Comparison of ENCODE assay signal across 10 mouse cellular contexts in the genomic region with DNA sequence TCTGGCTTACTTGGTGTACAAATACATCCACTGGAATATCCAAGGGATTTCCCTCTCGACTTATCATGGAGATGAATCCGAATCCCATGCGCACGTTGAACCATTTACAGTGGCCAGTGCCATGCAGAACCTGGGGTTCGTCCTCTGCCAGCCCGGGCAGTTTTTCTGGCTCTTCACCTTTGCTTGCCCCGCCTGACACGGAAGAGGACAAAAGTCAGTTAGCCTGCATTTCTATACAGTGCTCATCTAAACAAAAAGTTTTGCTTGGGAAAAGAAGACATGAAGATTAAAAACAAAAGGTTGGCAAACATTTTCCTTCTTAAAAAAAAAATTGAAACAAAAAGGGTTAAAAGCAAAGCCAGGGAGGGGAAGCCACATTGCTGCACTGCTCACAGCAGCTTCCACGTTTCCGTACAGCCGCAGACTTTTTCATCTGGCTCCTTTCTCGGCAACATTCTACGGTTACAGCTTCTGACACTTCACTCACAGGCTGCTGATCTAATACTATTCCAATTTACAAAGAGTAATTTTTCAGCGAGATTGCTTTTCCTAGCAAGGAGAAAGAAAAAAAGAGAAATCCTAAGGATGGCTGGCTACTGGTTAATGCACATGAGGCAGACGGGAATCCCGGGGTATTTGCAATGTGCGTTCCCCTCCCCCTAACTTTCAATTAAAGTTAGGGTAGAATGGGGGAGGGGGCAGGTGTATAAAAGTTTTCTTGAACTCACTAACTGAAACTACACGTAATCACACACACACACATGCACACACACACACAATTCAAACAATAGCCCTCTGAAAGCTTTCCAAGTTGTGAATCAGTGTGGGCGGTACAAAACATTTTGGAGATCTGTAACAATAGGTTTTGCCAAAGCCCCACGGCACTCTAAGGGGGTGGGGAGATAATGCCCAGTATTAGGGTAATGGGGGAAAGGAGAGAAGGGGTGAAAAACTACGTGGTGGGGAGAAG. TPM values are rescaled to one million over a fixed set of nuclear protein-coding genes. Genes with fewer than 3 reads are reported as not detected.
DNase-seq lines count a peak whose midpoint lies in the region; ATAC-seq lines count a peak whose summit lies in the region.
"Had no signal": no experiment of that assay in that cellular context is flagged by ENCODE, and none has a peak within 500 bp of the region (broad histone marks: within the 10 kb centered on the region; RNA-seq: fewer than 3 reads in every experiment).

No protein-coding gene starts in this region.

- H3K4me2 ChIP-seq in hindbrain, embryonic 15.5 days = peak overlapping the region; percentile 59
- peak overlapping the region; percentile 56 for H3K4me2 ChIP-seq in midbrain, embryonic 16.5 days (ENCODE audit: low read length)

- DNase-seq in embryo, embryonic 11 days = peak; percentile 87
- DNase-seq in T-cell, adult 2 months (ENCODE audit: low spot score) = no peak
- no peak for DNase-seq in MN1 (ENCODE audit: low spot score)
- DNase-seq: gastrocnemius, postnatal 14 days had no signal

- peak overlapping the region; percentile 64 for H3K4me3 ChIP-seq in erythroblast, embryonic 14.5 days (replicated peaks)
- H3K4me3 ChIP-seq in hindbrain, embryonic 15.5 days = peak overlapping the region; percentile 34
- H3K4me3 ChIP-seq in midbrain, embryonic 16.5 days (ENCODE audit: low read depth, low read length) = peak overlapping the region; percentile 29

- H3K27ac ChIP-seq in hindbrain, embryonic 15.5 days (replicated peaks) = 0 out of 2 replicates have a peak overlapping the region, but pooled peaks have one; percentile 17
- no peak overlapping the region for H3K27ac ChIP-seq in midbrain, embryonic 16.5 days (ENCODE audit: low read length)

- peaks cover 9% of the 10 kb centered on the region for H3K27me3 ChIP-seq in erythroblast, embryonic 14.5 days (ENCODE audit: control insufficient read depth)
- peaks cover 11% of the 10 kb centered on the region for H3K27me3 ChIP-seq in hindbrain, embryonic 15.5 days
- peaks cover 8% of the 10 kb centered on the region for H3K27me3 ChIP-seq in midbrain, embryonic 16.5 days (ENCODE audit: control insufficient read depth, insufficient read depth, low read depth, low read length)

- H3K9me3 ChIP-seq in erythroblast, embryonic 14.5 days (ENCODE audit: control insufficient read depth, low read length) = no peaks in the 10 kb centered on the region
- no peaks in the 10 kb centered on the region for H3K9me3 ChIP-seq in hindbrain, embryonic 15.5 days
- no peaks in the 10 kb centered on the region for H3K9me3 ChIP-seq in midbrain, embryonic 16.5 days (replicated peaks; ENCODE audit: control insufficient read depth, low read length, poor library complexity, severe bottlenecking)

- peaks cover 37% of the 10 kb centered on the region for H3K4me1 ChIP-seq in erythroblast, embryonic 14.5 days (ENCODE audit: control insufficient read depth)
- peaks cover 24% of the 10 kb centered on the region for H3K4me1 ChIP-seq in hindbrain, embryonic 15.5 days (replicated peaks)
- peaks cover 16% of the 10 kb centered on the region for H3K4me1 ChIP-seq in midbrain, embryonic 16.5 days (ENCODE audit: control insufficient read depth, insufficient read depth, low read length)

- H3K36me3 ChIP-seq in erythroblast, embryonic 14.5 days (ENCODE audit: control insufficient read depth) = peaks cover 3% of the 10 kb centered on the region
- no peaks in the 10 kb centered on the region for H3K36me3 ChIP-seq in hindbrain, embryonic 15.5 days
- H3K36me3 ChIP-seq in midbrain, embryonic 16.5 days (ENCODE audit: control insufficient read depth, insufficient read depth, low read length) = no peaks in the 10 kb centered on the region

- H3K9ac ChIP-seq in hindbrain, embryonic 15.5 days = peak overlapping the region; percentile 18; the same call in 1 of the 2 replicates
- H3K9ac ChIP-seq in midbrain, embryonic 16.5 days (ENCODE audit: low read depth, low read length) = no peak overlapping the region

- no peak for ATAC-seq in erythroblast, adult 5-6 weeks (replicated peaks; ENCODE audit: low FRiP score, poor library complexity, severe bottlenecking)
- no peak for ATAC-seq in hindbrain, embryonic 15.5 days (ENCODE audit: low FRiP score, low read depth)
- peak; percentile 66 for ATAC-seq in midbrain, embryonic 16.5 days
- ATAC-seq in megakaryocyte progenitor cell, adult 5-6 weeks (replicated peaks; ENCODE audit: poor library complexity) = no peak

- 3% methylated on average over 21 of the region's 21 CpGs for WGBS in hindbrain, embryonic 15.5 days
- 5% methylated on average over 21 of the region's 21 CpGs for WGBS in midbrain, embryonic 16.5 days

RNA-seq across cellular contexts. Expression of gene Lin28b, which starts 16.9 kb away (rescaled TPM):
- polyA plus RNA-seq in erythroblast, embryonic 14.5 days (2012) = 0.16 and 0.18 TPM in 2 replicates
- not detected in 2 replicates for total RNA-seq in erythroblast, adult 5-6 weeks (2015; ENCODE audit: low replicate concordance)
- not detected in 2 replicates for total RNA-seq in erythroblast, adult 5-6 weeks (2017; ENCODE audit: low replicate concordance)
- polyA plus RNA-seq in hindbrain, embryonic 15.5 days (2015; fragmentation: Nextera tagmentation; extraction: Ambion mirVana) = 6.5 and 7.5 TPM in 2 replicates
- polyA plus RNA-seq in midbrain, embryonic 16.5 days (2015; fragmentation: Nextera tagmentation; extraction: Ambion mirVana) = 7.0 and 9.6 TPM in 2 replicates
- 0.10 TPM in 1 of 2 replicates, not detected in the other for total RNA-seq in megakaryocyte progenitor cell, adult 5-6 weeks (2015)
- total RNA-seq in megakaryocyte progenitor cell, adult 5-6 weeks (2017) = not detected in 2 replicates
- total RNA-seq: gastrocnemius, postnatal 14 days had no signal
- polyA plus RNA-seq: spleen, adult 2 months had no signal
